In the genomic region with DNA sequence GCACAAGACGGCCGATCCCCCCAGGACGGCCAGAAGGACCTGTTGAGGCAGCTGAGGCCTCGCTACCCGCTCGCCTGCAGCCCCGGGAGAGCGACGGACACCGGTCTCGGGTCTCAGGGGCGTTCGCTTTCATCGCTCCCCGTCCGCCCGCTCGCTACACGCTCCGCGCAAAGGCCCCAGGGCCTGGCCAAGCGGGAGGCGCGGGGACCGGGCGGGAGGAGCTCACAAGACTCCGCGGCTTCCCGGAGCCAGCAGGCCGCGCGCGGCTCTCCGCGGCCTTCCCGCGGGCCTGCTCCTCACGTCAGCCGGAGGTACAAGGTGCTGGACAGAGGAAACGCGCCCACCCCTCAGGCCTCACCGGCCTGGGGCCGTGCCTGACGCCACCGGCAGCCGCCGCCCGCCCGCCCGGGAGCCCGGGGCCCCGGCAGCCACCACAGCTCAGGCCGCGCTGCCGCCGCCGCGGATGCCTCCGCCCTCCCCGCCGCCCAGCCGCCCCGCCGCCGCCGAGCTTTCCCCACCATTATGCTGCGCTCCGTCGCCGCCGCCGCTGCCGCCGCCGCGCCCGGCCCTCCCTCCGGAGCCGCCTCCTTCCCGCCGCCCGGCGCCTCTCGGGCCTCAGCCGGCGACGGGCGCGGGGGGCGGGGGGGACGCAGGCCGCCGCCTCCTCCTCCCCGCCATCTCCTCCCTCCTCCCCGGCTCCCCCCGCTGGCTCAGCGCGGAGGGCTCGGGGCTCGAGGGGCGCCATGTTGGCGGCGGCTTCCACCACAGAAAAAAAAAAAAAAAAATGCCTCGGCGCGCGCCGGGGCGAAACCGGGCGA, we compare ENCODE assay signal across 8 mouse cellular contexts. TPM values are rescaled to one million over a fixed set of nuclear protein-coding genes. Genes with fewer than 3 reads are reported as not detected.
A peak's percentile ranks its signal among the peaks of the same experiment; 100 is the strongest.
DNase-seq lines count a peak whose midpoint lies in the region; ATAC-seq and TF ChIP-seq lines count a peak whose summit lies in the region.

No protein-coding gene starts in this region.

- no peaks in the 10 kb centered on the region for H3K36me3 ChIP-seq in heart, embryonic 15.5 days
- H3K36me3 ChIP-seq in neural tube, embryonic 15.5 days, result no peaks in the 10 kb centered on the region

- under 1% methylated on average over 53 of the region's 111 CpGs for WGBS in heart, embryonic 15.5 days
- WGBS in neural tube, embryonic 15.5 days, result under 1% methylated on average over 85 of the region's 111 CpGs

- H3K27ac ChIP-seq in heart, embryonic 15.5 days, result peak overlapping the region; percentile 100
- peak overlapping the region; percentile 99 for H3K27ac ChIP-seq in neural tube, embryonic 15.5 days (replicated peaks)

- peak overlapping the region; percentile 99 for H3K9ac ChIP-seq in heart, embryonic 15.5 days
- H3K9ac ChIP-seq in neural tube, embryonic 15.5 days (replicated peaks), result peak overlapping the region; percentile 98

- DNase-seq in brain, embryonic 14.5 days (ENCODE audit: low read depth), result peak; percentile 87
- DNase-seq in kidney, postnatal 25 days, result peak; percentile 73 to 92
- DNase-seq in lung, adult 18-20 months, result peak; percentile 78 to 81
- peak; percentile 87 for DNase-seq in testis, postnatal 14 days (ENCODE audit: low spot score)

- ATAC-seq in CD4-positive, CD25-positive, alpha-beta regulatory T cell, adult 4 months, result peak; percentile 32
- peak; percentile 54 for ATAC-seq in erythroid progenitor cell, adult 5-6 weeks (replicated peaks; ENCODE audit: low FRiP score, poor library complexity, severe bottlenecking)
- peak; percentile 84 for ATAC-seq in heart, embryonic 15.5 days (replicated peaks; ENCODE audit: insufficient number of reproducible peaks, insufficient read depth, low FRiP score, low read depth)
- peak; percentile 89 for ATAC-seq in neural tube, embryonic 15.5 days (ENCODE audit: low FRiP score)

- H3K4me3 ChIP-seq in heart, embryonic 15.5 days, result peak overlapping the region; percentile 70
- H3K4me3 ChIP-seq in neural tube, embryonic 15.5 days (replicated peaks), result peak overlapping the region; percentile 89

- no peaks in the 10 kb centered on the region for H3K9me3 ChIP-seq in heart, embryonic 15.5 days (replicated peaks)
- no peaks in the 10 kb centered on the region for H3K9me3 ChIP-seq in neural tube, embryonic 15.5 days (replicated peaks)

- no peak for TF ChIP-seq POLR2A in brain, embryonic 14.5 days (IDR thresholded peaks at IDR 0.05; ENCODE audit: borderline replicate concordance, extremely low read depth, insufficient read depth, insufficient read length, poor library complexity, severe bottlenecking)

- peaks cover 48% of the 10 kb centered on the region for H3K4me1 ChIP-seq in heart, embryonic 15.5 days (replicated peaks)
- peaks cover 39% of the 10 kb centered on the region for H3K4me1 ChIP-seq in neural tube, embryonic 15.5 days

- peak overlapping the region; percentile 79 for H3K4me2 ChIP-seq in heart, embryonic 15.5 days
- peak overlapping the region; percentile 60 for H3K4me2 ChIP-seq in neural tube, embryonic 15.5 days

- no peaks in the 10 kb centered on the region for H3K27me3 ChIP-seq in heart, embryonic 15.5 days
- H3K27me3 ChIP-seq in neural tube, embryonic 15.5 days (replicated peaks), result no peaks in the 10 kb centered on the region

- no peak for TF ChIP-seq CTCF in brain, embryonic 14.5 days (IDR thresholded peaks at IDR 0.05; ENCODE audit: borderline replicate concordance, extremely low read depth, insufficient read depth, insufficient read length)

RNA-seq across cellular contexts. Expression of a gene that starts 1.1 kb away (rescaled TPM):
- polyA plus RNA-seq in CD4-positive, CD25-positive, alpha-beta regulatory T cell, adult 4 months (2017; shearing (Covaris generic)), result 10 to 100 TPM; 52.8 to 57.7 TPM
- 223 and 255 TPM in 2 replicates for polyA plus RNA-seq in brain, embryonic 14.5 days (2012; rRNA removed)
- total RNA-seq in erythroid progenitor cell, adult 5-6 weeks (2015; ENCODE audit: low replicate concordance), result 6.3 and 15.5 TPM in 2 replicates
- 15.0 and 24.7 TPM in 2 replicates for total RNA-seq in erythroid progenitor cell, adult 5-6 weeks (2017; ENCODE audit: low replicate concordance)
- polyA plus RNA-seq in heart, embryonic 15.5 days (2015; fragmentation: Nextera tagmentation; extraction: Ambion mirVana), result 115 and 117 TPM in 2 replicates
- 116 and 128 TPM in 2 replicates for polyA plus RNA-seq in neural tube, embryonic 15.5 days (2015; fragmentation: Nextera tagmentation; extraction: Ambion mirVana)

Comparison
In these comparisons a context has a peak if more than half of its experiments do, and no peak if none do; other contexts are left out.
1. Peak in every context shown above with its lines: DNase-seq, ATAC-seq, H3K4me3 ChIP-seq and H3K27ac ChIP-seq.
2. ATAC-seq: peak in every context shown above with its lines; median percentile 89 in neural tube, embryonic 15.5 days; 84 in heart, embryonic 15.5 days; 54 in erythroid progenitor cell, adult 5-6 weeks; 32 in CD4-positive, CD25-positive, alpha-beta regulatory T cell, adult 4 months.